Mouse (Mus musculus): Measurements from ENCODE around the gene Tex10.

Gene Tex10

GRCm38 (mm10) chr4:48472792-48473650 is at the start of gene Tex10:
TSS of gene Tex10 (minus strand) at chr4:48473459.
- peak; percentile 80 for DNase-seq (ENCODE audit: low read depth, low spot score)

DNA sequence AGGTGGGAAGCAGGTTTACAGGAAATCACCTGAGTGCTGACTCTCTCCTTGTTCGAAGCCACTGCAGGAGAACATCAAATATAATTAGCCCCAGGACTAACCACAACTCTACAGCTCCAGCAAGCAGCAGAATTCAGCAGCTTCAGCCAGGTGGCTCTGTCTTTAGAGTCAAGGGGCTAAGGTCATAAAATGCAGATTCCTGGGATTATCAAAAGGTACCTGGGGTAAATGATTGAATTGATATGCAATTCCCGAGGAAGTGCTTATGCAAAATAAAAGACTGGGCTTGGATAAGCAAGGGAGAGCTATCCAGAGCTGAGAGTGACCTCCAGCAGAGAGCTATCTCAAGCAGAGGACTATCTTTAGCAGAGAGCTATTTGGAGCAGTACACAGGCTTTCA is 37.6 kb upstream of the Tex10 start:
- DNase-seq (ENCODE audit: low read depth, low spot score): no peak

DNA sequence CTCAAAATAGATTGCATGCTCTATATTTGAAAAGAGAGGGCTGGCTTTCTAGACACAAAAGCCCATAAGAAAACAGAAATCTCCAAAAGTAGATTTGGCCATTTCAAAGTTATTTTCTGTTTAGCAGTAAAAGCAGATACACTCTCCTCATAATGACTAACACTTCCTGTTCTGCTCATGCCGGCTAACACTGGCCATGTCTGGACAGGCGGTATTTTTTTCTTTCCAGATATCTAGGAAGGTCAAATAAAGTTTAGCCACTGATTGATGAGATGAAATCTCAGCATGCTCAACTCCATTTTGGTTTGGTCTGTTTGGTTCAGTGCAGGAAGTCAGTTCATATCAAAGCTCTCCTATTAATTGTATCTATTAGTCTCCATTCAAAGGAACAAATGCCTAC is 19.3 kb upstream of the Tex10 start:
- DNase-seq (ENCODE audit: low read depth, low spot score): no peak

GRCm38 (mm10) chr4:48491290-48491743 is 18.1 kb upstream of the Tex10 start:
- DNase-seq (ENCODE audit: low read depth, low spot score): no peak

DNA sequence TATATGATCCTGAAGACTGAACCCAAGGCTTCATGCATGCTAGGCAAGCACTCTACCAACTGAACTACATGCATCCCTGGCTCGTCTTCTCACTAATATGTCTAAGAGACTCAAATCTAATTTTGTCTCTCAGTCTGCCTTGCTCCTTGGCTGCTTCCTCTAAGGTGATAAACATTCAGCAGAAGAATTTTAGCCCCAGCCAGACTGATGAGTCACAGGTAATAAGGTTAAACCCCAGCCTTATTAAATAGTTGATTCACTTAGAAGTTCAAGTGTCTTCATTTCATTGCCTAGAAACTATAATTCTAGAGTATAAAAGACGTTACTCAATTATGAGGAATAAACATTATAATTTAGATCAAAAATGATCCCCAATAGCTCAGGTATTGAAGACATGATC is 15.7 kb upstream of the Tex10 start:
- DNase-seq (ENCODE audit: low read depth, low spot score): no peak

GRCm38 (mm10) chr4:48481287-48481686 is 8.0 kb upstream of the Tex10 start:
- no peak for DNase-seq (ENCODE audit: low read depth, low spot score)

- DNase-seq (ENCODE audit: low read depth, low spot score): no peak
Observed at GRCm38 (mm10) chr4:48473651-48474011, 372 bp upstream of the Tex10 start.

GRCm38 (mm10) chr4:48472052-48472791 is 1.0 kb downstream of the Tex10 start:
- DNase-seq (ENCODE audit: low read depth, low spot score): no peak

DNA sequence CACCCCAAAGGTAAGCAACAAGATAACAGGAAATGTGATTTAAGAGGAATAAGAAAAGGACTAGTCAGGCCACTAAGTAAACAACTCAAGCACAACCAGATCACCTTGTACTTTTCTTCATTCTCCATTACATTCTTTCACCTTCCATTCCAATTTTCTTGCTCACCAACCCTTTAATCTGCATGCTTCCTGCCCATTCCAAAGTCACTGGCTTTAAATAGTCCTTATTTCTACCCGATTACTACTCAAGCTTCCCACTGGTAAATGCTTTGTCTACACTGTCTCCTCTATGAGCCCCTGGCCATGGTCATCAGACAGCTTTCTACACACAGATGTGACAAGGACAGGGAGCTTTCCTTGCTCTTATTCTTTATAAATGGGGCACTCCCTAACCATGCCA is 2.3 kb downstream of the Tex10 start:
- DNase-seq (ENCODE audit: low read depth, low spot score): no peak

GRCm38 (mm10) chr4:48461060-48461459 is 12.2 kb downstream of the Tex10 start:
- DNase-seq (ENCODE audit: low read depth, low spot score): no peak

DNA sequence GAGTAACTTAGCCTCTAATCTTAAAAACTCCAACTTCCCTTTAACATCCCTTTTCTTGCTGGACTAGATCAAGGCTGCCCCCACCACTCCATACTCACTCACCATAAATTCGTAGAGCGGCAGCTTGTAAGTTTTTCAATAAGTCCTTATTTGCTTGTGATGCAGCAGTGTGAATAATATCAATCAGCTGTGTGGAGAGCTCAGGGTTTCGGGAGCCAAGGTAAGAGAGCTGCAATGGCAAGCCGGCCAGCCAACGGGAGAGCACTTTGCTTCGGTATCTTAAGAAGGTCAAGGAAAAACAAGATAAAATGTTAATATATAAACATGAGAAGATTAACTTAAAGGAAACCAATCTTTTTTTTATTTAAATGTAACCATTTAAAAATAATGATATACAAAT is 14.8 kb downstream of the Tex10 start:
- DNase-seq (ENCODE audit: low read depth, low spot score): no peak

- DNase-seq (ENCODE audit: low read depth, low spot score): no peak
Observed at GRCm38 (mm10) chr4:48454106-48454773, 19.0 kb downstream of the Tex10 start.

DNA sequence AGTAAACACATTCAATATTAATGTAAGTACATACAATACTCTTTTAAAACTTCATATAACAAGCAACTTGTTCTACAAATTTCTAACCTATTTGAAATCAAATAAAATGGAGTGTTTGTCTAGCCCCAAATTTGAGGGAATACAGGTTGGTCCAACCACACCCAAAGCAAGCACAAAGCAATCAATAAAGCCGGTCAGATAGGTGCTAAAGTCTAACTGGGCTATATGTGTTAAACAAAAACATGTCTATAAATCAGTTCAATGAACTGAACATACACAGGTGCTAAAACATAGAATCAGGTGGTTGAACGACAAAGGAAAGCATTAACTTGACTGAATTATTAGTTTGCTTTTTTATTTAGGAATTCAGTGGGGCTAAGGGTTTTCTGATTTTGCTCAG is 45.2 kb downstream of the Tex10 start:
- no peak for DNase-seq (ENCODE audit: low read depth, low spot score)

- no peak for DNase-seq (ENCODE audit: low read depth, low spot score)
Observed at GRCm38 (mm10) chr4:48427413-48427812, 45.8 kb downstream of the Tex10 start.

- no peak for DNase-seq (ENCODE audit: low read depth, low spot score)
Observed at GRCm38 (mm10) chr4:48423738-48424137, 49.5 kb downstream of the Tex10 start.

- DNase-seq (ENCODE audit: low read depth, low spot score): no peak
Observed at GRCm38 (mm10) chr4:48422633-48423032, 50.6 kb downstream of the Tex10 start.

DNA sequence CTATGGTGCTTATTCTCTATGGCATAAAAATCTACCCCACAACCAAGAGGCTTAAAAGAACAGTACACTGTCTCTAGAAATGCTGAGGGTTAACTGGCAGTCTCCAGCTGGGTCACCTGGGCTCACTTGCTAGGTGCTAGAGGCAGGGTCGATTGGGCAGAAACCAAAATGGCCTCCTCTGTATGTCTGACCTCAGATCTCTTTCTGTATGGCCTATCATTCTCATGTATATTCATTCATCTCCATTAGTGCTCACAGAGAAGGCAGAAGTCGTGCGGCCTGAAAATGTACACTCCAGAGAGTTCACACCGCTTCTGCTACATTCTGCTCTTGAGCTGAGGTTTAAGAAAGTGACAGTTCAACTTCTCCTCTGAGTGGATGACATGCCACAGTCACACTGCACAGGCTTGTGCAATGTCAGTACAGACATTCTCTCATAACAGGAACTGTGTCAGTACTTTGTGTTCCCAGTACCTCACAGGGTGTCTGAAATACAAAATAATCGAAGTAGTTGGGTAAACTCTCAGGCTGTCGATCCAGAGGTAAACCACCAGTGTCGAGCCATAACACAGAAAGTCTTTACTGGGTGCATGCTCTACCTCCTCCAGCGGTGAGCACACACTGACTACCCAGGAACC is 54.3 kb downstream of the Tex10 start:
- no peak for DNase-seq (ENCODE audit: low read depth, low spot score)

DNA sequence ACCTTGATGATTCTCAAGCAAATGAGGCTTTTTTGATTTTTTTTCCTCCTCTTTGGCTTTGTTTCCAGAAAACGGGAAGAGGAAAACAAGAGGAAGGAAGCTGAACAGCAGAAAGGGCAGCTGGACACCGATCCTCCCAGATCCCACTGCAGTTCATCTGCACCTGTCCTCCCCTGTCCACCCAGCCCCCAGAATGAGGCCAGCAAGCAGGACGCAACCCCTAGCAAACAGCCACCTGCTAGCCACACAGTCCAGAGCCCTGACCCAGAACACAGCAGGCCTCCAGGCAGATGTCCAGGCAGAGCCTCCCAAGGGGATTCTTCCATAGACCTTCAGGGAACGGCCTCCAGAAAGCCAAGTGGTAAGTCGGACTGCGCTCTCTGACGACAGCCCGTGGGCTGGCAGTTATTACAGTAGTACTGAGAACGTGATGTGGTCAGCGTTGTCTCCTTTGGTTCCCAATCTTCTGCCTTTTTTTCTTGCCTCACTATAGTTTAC is 57.4 kb downstream of the Tex10 start:
- DNase-seq (ENCODE audit: low read depth, low spot score): no peak

DNA sequence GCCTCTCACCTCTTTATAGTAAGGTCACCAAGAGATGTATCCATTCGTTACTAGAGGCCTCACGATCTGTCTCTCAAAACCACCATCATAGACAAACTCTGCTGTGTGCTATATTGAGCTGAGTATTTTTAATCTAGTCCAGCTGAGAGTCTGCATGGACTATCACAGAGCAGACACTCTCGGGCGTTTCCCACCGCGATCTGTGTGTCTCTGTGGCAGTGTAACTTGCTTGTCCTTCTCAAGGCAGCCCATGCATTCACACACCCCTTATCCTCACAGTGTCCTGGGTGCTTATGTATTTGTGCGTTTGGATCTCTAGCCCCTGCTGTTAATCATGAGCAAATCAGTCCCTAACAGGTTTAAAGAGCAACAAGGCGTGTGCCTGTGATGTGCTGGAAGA is 59.8 kb downstream of the Tex10 start:
- no peak for DNase-seq (ENCODE audit: low read depth, low spot score)

DNA sequence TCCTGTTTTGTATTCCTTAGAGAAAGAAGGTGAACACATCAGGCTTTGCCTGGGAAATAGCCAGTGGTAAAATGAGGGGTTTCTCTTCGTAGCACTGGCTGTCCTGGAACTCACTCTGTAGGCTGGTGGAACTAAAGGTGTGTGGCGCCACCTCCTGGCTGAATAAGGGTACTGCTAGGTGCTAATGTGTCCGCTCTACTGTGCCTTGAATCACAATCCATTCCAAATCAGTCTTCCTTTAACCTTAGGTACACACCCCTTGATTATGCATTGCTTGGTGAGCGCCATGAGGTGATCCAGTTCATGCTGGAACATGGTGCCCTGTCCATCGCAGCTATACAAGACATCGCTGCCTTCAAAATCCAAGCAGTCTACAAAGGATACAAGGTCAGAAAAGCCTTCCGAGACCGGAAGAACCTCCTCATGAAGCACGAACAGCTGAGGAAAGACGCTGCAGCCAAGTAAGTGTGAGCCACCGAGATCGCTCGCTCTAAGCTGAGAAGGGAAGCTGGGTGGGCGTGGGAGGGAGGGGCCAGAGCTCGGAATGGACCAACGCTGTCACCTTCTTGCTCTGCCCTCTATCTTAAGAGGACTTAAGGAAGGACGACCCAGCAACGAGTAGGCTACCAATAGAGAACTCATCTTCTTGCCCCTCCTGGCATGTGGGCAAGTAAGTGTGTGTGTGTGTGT is 65.8 kb downstream of the Tex10 start:
- no peak for DNase-seq (ENCODE audit: low read depth, low spot score)

Measured in brain, embryonic 18.5 days (tissue).